Mouse (Mus musculus): Measurements from ENCODE around the gene Rflnb.

GRCm38 (mm10) chr11:76050509-76050908, 22.9 kb upstream of the Rflnb start:
- TF ChIP-seq NANOG (IDR thresholded peaks at IDR 0.05; ENCODE audit: borderline replicate concordance, low read length) (no peak), CTCF (conservative IDR thresholded peaks at IDR 0.05; ENCODE audit: low read length) (no peak), POU5F1 (IDR thresholded peaks at IDR 0.05; ENCODE audit: borderline replicate concordance, low read length) (no peak)
